Mouse (Mus musculus): ENCODE results near the gene Ints1. TPM values are rescaled to one million over a fixed set of nuclear protein-coding genes. Genes with fewer than 3 reads are reported as not detected.

Gene Ints1
- total and polyA plus RNA-seq, 3 experiments = 77.9 to 89.2 TPM; not detected in 1

GRCm38 (mm10) chr5:139811677-139812397, 36.4 kb upstream of the Ints1 start:
- no peak overlapping the region for H3K9ac ChIP-seq (ENCODE audit: control insufficient read depth, low read depth, low read length, poor library complexity, severe bottlenecking)
- H3K9me3 ChIP-seq (replicated peaks; ENCODE audit: insufficient read depth, low read length) = no peaks in the 10 kb centered on the region
- H3K36me3 ChIP-seq (ENCODE audit: control insufficient read depth in 1 of 2, insufficient read depth in 2 of 2, low read length in 2 of 2) = no peaks in the 10 kb centered on the region
- no peaks in the 10 kb centered on the region for H3K79me2 ChIP-seq (ENCODE audit: control insufficient read depth, insufficient read depth, low read length, poor library complexity)
- no peaks in the 10 kb centered on the region for H3K27me3 ChIP-seq (ENCODE audit: control insufficient read depth in 1 of 2, insufficient read depth in 2 of 2, low read length in 2 of 2)
- H3K4me1 ChIP-seq (ENCODE audit: control insufficient read depth in 1 of 2, insufficient read depth in 2 of 2, low read length in 2 of 2) = peaks cover 0 to 17% of the 10 kb centered on the region in 2 experiments; a peak in 2 of 4 replicates
- no peak overlapping the region for H3K4me3 ChIP-seq (ENCODE audit: control insufficient read depth in 1 of 2, insufficient read depth in 1 of 2, low read depth in 2 of 2, low read length in 2 of 2)
- no peak for DNase-seq (ENCODE audit: low read depth, low spot score)
- H3K27ac ChIP-seq (ENCODE audit: control insufficient read depth, low read depth, low read length) = no peak overlapping the region
- no peak for TF ChIP-seq SIN3A (IDR thresholded peaks at IDR 0.05; ENCODE audit: low read length)
- no peak for TF ChIP-seq UBTF (IDR thresholded peaks at IDR 0.05; ENCODE audit: borderline replicate concordance, insufficient read depth, low read depth, low read length)
- TF ChIP-seq RCOR1 (IDR thresholded peaks at IDR 0.05; ENCODE audit: low read depth, low read length) = no peak
- no peak for TF ChIP-seq NELFE (IDR thresholded peaks at IDR 0.05; ENCODE audit: low read depth, low read length)
- no peak for TF ChIP-seq POLR2A (IDR thresholded peaks at IDR 0.05; ENCODE audit: control insufficient read depth in 1 of 2, insufficient read depth in 1 of 2, low read depth in 1 of 2, low read length in 2 of 2, poor library complexity in 1 of 2)
- no peak for TF ChIP-seq CHD1 (IDR thresholded peaks at IDR 0.05; ENCODE audit: low read depth, low read length)
- no peak for TF ChIP-seq EP300 (IDR thresholded peaks at IDR 0.05; ENCODE audit: low read depth in 1 of 2, low read length in 2 of 2)
- TF ChIP-seq POLR2AphosphoS2 (IDR thresholded peaks at IDR 0.05; ENCODE audit: low read length) = no peak
- no peak for TF ChIP-seq TAL1 (IDR thresholded peaks at IDR 0.05; ENCODE audit: low read length)
- TF ChIP-seq MYB (IDR thresholded peaks at IDR 0.05; ENCODE audit: low read depth, low read length) = no peak
- no peak for TF ChIP-seq ZKSCAN1 (IDR thresholded peaks at IDR 0.05; ENCODE audit: low read depth, low read length)
- no peak for TF ChIP-seq ZNF384 (IDR thresholded peaks at IDR 0.05; ENCODE audit: low read depth, low read length)
- no peak for TF ChIP-seq ZMIZ1 (IDR thresholded peaks at IDR 0.05; ENCODE audit: low read depth, low read length)
- TF ChIP-seq POLR2AphosphoS5 (IDR thresholded peaks at IDR 0.05; ENCODE audit: borderline replicate concordance, low read depth, low read length) = no peak
- no peak for TF ChIP-seq CTCF (IDR thresholded peaks at IDR 0.05 in 2 of 3, conservative IDR thresholded peaks at IDR 0.05 in 1 of 3; ENCODE audit: control insufficient read depth in 1 of 3, insufficient read depth in 1 of 3, low read depth in 2 of 3, low read length in 3 of 3, poor library complexity in 1 of 3, severe bottlenecking in 1 of 3)
- no peak for TF ChIP-seq MAX (IDR thresholded peaks at IDR 0.05; ENCODE audit: low read length)
- TF ChIP-seq SMC3 (IDR thresholded peaks at IDR 0.05; ENCODE audit: low read depth, low read length) = no peak
- TF ChIP-seq BHLHE40 (IDR thresholded peaks at IDR 0.05; ENCODE audit: borderline replicate concordance, low read depth, low read length) = no peak

GRCm38 (mm10) chr5:139809397-139809796, 33.9 kb upstream of the Ints1 start:
- Histone ChIP-seq H3K9ac (ENCODE audit: control insufficient read depth, low read depth, low read length, poor library complexity, severe bottlenecking) (no peak overlapping the region), H3K36me3 (ENCODE audit: control insufficient read depth in 1 of 2, insufficient read depth in 2 of 2, low read length in 2 of 2) (peaks cover 0 to 16% of the 10 kb centered on the region in 2 experiments; a peak in 2 of 4 replicates), H3K4me1 (ENCODE audit: control insufficient read depth in 1 of 2, insufficient read depth in 2 of 2, low read length in 2 of 2) (peaks cover 4 to 26% of the 10 kb centered on the region in 2 experiments), H3K9me3 (replicated peaks; ENCODE audit: insufficient read depth, low read length) (no peaks in the 10 kb centered on the region), H3K79me2 (ENCODE audit: control insufficient read depth, insufficient read depth, low read length, poor library complexity) (no peaks in the 10 kb centered on the region), H3K4me3 (ENCODE audit: control insufficient read depth in 1 of 2, insufficient read depth in 1 of 2, low read depth in 2 of 2, low read length in 2 of 2) (no peak overlapping the region), H3K27ac (ENCODE audit: control insufficient read depth, low read depth, low read length) (no peak overlapping the region), H3K27me3 (ENCODE audit: control insufficient read depth in 1 of 2, insufficient read depth in 2 of 2, low read length in 2 of 2) (no peaks in the 10 kb centered on the region)
- peak; percentile 67 for DNase-seq (ENCODE audit: low read depth, low spot score)
- TF ChIP-seq TAL1 (IDR thresholded peaks at IDR 0.05; ENCODE audit: low read length) (no peak), CHD1 (IDR thresholded peaks at IDR 0.05; ENCODE audit: low read depth, low read length) (no peak), MAFK (IDR thresholded peaks at IDR 0.05; ENCODE audit: borderline replicate concordance, low read depth, low read length) (no peak), CTCF (IDR thresholded peaks at IDR 0.05 in 2 of 3, conservative IDR thresholded peaks at IDR 0.05 in 1 of 3; ENCODE audit: control insufficient read depth in 1 of 3, insufficient read depth in 1 of 3, low read depth in 2 of 3, low read length in 3 of 3, poor library complexity in 1 of 3, severe bottlenecking in 1 of 3) (peak; percentile 38 to 63 (median 61)), MXI1 (IDR thresholded peaks at IDR 0.05; ENCODE audit: low read depth, low read length) (no peak), MAX (IDR thresholded peaks at IDR 0.05; ENCODE audit: low read length) (peak; percentile 30; the same call in 1 of the 2 replicates), NRF1 (IDR thresholded peaks at IDR 0.05; ENCODE audit: insufficient read depth, low read depth, low read length, poor library complexity, severe bottlenecking) (peak; percentile 20; the same call in 1 of the 2 replicates), MAZ (IDR thresholded peaks at IDR 0.05; ENCODE audit: low read depth, low read length) (no peak), BHLHE40 (IDR thresholded peaks at IDR 0.05; ENCODE audit: borderline replicate concordance, low read depth, low read length) (0 out of 2 replicates have a peak, but pooled peaks have one; percentile 24), RAD21 (IDR thresholded peaks at IDR 0.05; ENCODE audit: low read depth, low read length) (peak; percentile 32), ETS1 (IDR thresholded peaks at IDR 0.05; ENCODE audit: low read depth, low read length) (0 out of 2 replicates have a peak, but pooled peaks have one; percentile 22), ELF1 (IDR thresholded peaks at IDR 0.05; ENCODE audit: low read depth, low read length) (no peak), POLR2A (IDR thresholded peaks at IDR 0.05; ENCODE audit: control insufficient read depth in 1 of 2, insufficient read depth in 1 of 2, low read depth in 1 of 2, low read length in 2 of 2, poor library complexity in 1 of 2) (no peak), UBTF (IDR thresholded peaks at IDR 0.05; ENCODE audit: borderline replicate concordance, insufficient read depth, low read depth, low read length) (no peak), SMC3 (IDR thresholded peaks at IDR 0.05; ENCODE audit: low read depth, low read length) (peak; percentile 30; the same call in 1 of the 2 replicates), POLR2AphosphoS5 (IDR thresholded peaks at IDR 0.05; ENCODE audit: borderline replicate concordance, low read depth, low read length) (no peak), HCFC1 (IDR thresholded peaks at IDR 0.05; ENCODE audit: low read depth, low read length) (no peak), ZKSCAN1 (IDR thresholded peaks at IDR 0.05; ENCODE audit: low read depth, low read length) (no peak), MYB (IDR thresholded peaks at IDR 0.05; ENCODE audit: low read depth, low read length) (no peak), ZNF384 (IDR thresholded peaks at IDR 0.05; ENCODE audit: low read depth, low read length) (no peak)

Data from MEL (cell line).